Mouse (Mus musculus): Measurements from ENCODE around the gene Acot5.

Acot5 gene

DNA sequence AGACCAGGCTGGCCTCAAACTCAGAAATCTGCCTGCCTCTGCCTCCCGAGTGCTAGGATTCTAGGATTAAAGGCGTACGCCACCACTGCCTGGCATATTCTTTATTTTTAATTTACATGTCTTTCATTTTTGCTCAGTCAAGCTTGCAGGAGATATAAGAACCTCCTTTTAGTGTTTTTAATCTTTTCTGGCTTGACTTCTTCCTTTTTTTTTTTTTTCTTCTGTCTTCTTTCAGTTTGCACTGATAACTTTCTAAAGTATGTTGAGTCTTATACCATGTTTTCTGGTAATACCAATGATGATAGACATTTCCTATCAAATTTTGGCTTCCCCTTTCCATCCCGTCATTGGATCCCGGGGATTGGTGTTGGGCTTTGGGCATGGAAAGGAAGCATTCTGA, 50.5 kb downstream of the Acot5 start:
- no peak for DNase-seq (ENCODE audit: low spot score in 2 of 2)
